Mouse (Mus musculus) small intestine, adult 2 months (tissue): Measurements from ENCODE around the gene Hist1h3b.

Source experiments
- CTCF ChIP-seq: fragments of 200-500 bp; IDR thresholded peaks from 2 replicates; pipeline ENCODE4 v1.5.1; 2012; ENCODE audit warnings: low read depth, mild to moderate bottlenecking, control low read depth, inconsistent platforms, low read length, moderate library complexity, mixed read lengths; ENCODE audit not compliant: insufficient replicate concordance, insufficient read length; ENCODE audit errors: extremely low read depth
- POLR2A ChIP-seq: fragments of 200-500 bp; IDR thresholded peaks from 2 replicates; pipeline ENCODE4 v1.6.1; 2012; ENCODE audit warnings: low read depth, mild to moderate bottlenecking, control low read depth, inconsistent platforms, low read length, moderate library complexity

DNA sequence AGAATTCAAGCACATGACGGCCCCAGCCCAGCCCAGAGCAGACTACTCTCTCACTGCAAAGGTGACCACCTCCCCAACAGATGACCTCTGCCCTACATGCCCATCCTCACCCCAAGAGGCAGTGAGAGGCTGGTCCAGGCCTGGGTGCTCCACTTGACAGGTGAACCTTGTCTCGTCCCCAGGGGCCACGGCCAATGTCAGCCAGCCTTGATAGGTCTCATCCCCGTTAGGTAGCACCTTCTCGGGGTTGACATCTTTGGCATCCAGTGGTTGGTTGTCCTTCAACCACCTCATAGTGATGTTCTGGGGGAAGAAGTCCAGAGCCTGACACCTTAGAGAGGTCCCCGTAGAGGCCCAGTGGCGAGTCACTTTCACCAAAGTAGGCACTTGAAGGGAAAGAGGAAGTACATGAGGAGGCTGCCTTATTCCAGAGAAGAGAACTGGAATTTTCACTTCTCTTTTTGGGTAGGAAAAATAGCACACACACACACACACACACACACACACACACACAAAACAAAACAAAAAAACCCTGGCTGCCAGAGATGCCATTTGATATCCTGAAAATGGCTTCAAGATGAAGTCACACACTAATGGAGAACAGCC is 46.2 kb upstream of the Hist1h3b start:
- TF ChIP-seq POLR2A (no peak), CTCF (no peak)
